Mouse (Mus musculus) testis, adult 2 months (tissue): ENCODE measurements at regions not wholly inside any gene's neighbourhood (a gene's known extent, or its start where the extent isn't known, plus 50 kb on each side); places are given as distances from the start of the nearest gene placed in this dataset.

Experiments
- CTCF ChIP-seq: fragments of 200-500 bp; IDR thresholded peaks from 2 replicates; pipeline ENCODE4 v1.5.1; 2012; ENCODE audit warnings: low read depth, mild to moderate bottlenecking, inconsistent platforms, low read length, moderate library complexity; ENCODE audit not compliant: control insufficient read depth, insufficient read depth, insufficient replicate concordance
- POLR2A ChIP-seq: fragments of 200-500 bp; IDR thresholded peaks from 2 replicates; pipeline ENCODE4 v1.6.1; 2012; ENCODE audit warnings: low read depth, mild to moderate bottlenecking, inconsistent platforms, low read length, moderate library complexity; ENCODE audit not compliant: control insufficient read depth

- TF ChIP-seq CTCF (no peak), POLR2A (no peak)
These were observed 762.1 kb downstream of the Gm826 start for GRCm38 (mm10) chr2:159571862-159572261.
